Mouse (Mus musculus): Measurements from ENCODE around the gene Fryl. TPM values are rescaled to one million over a fixed set of nuclear protein-coding genes. Genes with fewer than 3 reads are reported as not detected.
A peak's percentile ranks its signal among the peaks of the same experiment; 100 is the strongest.

The Fryl gene
- polyA plus RNA-seq, 1 experiment, result 27.6 TPM

DNA sequence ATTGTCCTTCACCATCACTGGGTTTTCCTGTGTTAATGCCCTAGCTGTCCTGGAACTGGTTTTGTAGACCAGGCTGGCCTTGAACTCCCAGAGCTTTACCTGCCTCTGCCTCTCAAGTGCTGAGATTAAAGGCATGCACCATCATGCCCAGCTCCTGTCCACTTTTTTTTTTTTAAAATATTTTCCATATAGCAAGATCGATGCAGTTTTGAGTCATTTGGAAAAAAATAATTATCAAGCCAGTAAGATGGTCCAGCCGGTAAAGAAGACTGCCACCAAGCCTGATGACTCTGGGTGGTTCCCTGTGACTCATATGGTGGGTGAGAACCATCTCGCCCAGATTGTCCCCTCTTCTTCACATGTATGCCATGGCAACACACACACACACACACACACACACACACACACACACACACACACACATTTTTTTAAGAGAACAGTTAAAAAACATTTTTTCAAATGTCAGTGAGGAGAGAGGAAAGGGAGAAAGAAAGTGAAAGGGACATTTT is 29.1 kb upstream of the Fryl start:
- TF ChIP-seq FLI1 (IDR thresholded peaks at IDR 0.05; ENCODE audit: low read length), result no peak
- no peak for TF ChIP-seq GATA1 (IDR thresholded peaks at IDR 0.05; ENCODE audit: borderline replicate concordance, low read length)
- peaks cover 9% of the 10 kb centered on the region for H3K9me3 ChIP-seq
- no peak overlapping the region for H3K4me3 ChIP-seq (replicated peaks)
- peaks cover 5% of the 10 kb centered on the region for H3K36me3 ChIP-seq (replicated peaks; ENCODE audit: low read length)
- peaks cover 72% of the 10 kb centered on the region for H3K4me1 ChIP-seq
- no peaks in the 10 kb centered on the region for H3K27me3 ChIP-seq (replicated peaks)

DNA sequence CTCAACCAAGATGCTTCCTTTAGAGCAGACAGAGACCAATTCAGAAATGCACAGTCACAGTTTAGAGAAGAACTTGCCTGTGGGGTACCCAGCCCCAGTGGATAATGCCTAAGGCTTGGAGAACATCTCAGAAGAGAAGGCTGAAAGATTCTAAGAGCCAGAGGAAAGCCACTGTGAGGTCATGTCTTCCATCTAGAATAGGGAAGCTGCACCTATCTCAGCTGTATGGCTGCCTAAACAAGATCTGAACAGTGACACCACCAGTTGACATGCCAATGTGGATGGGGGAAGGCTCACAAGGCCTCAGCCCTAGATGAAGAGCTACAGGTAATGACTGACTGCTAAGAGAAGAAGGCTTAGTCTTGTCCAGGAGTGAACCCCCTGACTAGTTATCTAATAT is 27.6 kb upstream of the Fryl start:
- H3K4me3 ChIP-seq (replicated peaks), result peak overlapping the region; percentile 38
- H3K9me3 ChIP-seq, result peaks cover 9% of the 10 kb centered on the region
- H3K36me3 ChIP-seq (replicated peaks; ENCODE audit: low read length), result peaks cover 5% of the 10 kb centered on the region
- H3K27me3 ChIP-seq (replicated peaks), result no peaks in the 10 kb centered on the region
- peaks cover 71% of the 10 kb centered on the region for H3K4me1 ChIP-seq
- TF ChIP-seq GATA1 (IDR thresholded peaks at IDR 0.05; ENCODE audit: borderline replicate concordance, low read length), result no peak
- no peak for TF ChIP-seq FLI1 (IDR thresholded peaks at IDR 0.05; ENCODE audit: low read length)

DNA sequence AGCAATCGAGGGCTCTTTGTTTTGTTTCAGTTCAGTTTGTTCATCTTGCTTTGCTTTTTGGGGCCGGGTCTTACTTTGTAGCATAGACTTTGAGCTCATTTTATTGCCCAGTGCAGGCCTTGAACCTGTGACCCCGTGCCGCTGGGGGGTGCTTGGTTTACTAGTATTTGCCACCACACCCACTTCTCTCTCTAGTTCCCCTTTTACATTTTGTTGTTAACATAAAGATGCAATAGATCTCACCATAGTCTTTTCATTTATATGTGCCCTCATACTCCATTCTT is 24.1 kb upstream of the Fryl start:
- H3K4me3 ChIP-seq (replicated peaks), result no peak overlapping the region
- no peak for TF ChIP-seq FLI1 (IDR thresholded peaks at IDR 0.05; ENCODE audit: low read length)
- no peak for TF ChIP-seq GATA1 (IDR thresholded peaks at IDR 0.05; ENCODE audit: borderline replicate concordance, low read length)
- H3K27me3 ChIP-seq (replicated peaks), result peaks cover 5% of the 10 kb centered on the region
- peaks cover 5% of the 10 kb centered on the region for H3K36me3 ChIP-seq (replicated peaks; ENCODE audit: low read length)
- H3K9me3 ChIP-seq, result peaks cover 13% of the 10 kb centered on the region
- H3K4me1 ChIP-seq, result peaks cover 44% of the 10 kb centered on the region

DNA sequence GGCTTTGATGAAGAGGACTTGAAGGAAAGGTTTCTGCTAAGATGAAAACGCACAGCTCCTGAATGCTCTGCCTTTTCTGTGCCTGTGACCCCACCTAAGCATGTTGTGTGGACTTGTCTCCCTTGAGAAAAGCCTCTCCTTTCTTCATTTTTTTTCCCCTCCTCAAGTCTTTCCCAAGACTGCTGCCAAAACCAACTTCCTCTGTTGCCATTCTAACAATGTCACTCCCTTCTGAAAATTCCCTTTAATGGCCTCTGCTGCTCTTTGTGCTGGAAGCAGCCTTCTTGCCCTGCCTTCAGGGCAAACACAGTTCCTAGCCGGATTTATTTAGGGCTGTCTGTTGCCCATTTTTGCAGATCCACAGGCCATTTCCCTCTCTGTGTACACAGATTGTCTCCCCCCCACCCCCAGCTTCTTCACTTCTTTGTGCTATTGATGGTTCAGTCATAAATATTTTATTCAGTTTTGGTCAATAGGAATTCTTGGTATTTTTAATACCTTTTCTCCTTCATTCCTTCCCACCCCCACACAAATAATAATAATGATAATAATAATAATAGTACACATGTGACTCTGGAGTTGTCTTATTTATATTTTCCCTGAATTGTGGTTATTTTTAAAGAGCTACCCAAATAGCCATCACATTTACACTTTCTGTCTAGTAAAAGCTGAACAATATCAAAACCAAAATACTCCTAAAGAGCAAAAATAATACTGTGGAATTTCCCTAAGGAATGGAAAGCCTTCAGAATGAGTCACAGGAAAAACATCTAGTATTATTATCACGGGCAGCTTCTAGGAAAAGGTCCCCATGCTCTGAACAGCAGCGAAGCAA is 23.5 kb upstream of the Fryl start:
- H3K27me3 ChIP-seq (replicated peaks), result peaks cover 6% of the 10 kb centered on the region
- TF ChIP-seq FLI1 (IDR thresholded peaks at IDR 0.05; ENCODE audit: low read length) (no peak), GATA1 (IDR thresholded peaks at IDR 0.05; ENCODE audit: borderline replicate concordance, low read length) (no peak)
- H3K9me3 ChIP-seq, result peaks cover 13% of the 10 kb centered on the region
- peaks cover 5% of the 10 kb centered on the region for H3K36me3 ChIP-seq (replicated peaks; ENCODE audit: low read length)
- H3K4me3 ChIP-seq (replicated peaks), result no peak overlapping the region
- H3K4me1 ChIP-seq, result peaks cover 46% of the 10 kb centered on the region

DNA sequence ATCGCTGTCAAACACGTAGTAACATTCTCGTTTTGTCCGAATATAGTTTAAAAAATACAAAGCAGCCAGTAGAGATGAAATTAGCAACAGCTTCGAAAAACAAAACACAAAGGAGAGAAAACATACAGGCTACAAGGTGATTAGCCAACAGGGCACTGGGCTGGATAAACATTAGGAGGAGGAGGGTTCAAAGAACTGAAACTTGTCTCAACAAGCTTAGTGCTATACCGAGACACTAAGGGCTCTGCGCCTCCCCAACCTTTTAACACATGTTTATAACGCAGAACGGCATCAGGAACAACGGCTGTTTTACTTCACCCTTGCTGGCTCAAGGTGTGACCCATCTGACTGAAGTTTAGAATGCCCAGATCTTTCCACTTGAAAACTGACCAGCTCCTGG is 22.8 kb upstream of the Fryl start:
- H3K27me3 ChIP-seq (replicated peaks), result peaks cover 8% of the 10 kb centered on the region
- H3K9me3 ChIP-seq, result peaks cover 13% of the 10 kb centered on the region
- H3K4me1 ChIP-seq, result peaks cover 45% of the 10 kb centered on the region
- peaks cover 5% of the 10 kb centered on the region for H3K36me3 ChIP-seq (replicated peaks; ENCODE audit: low read length)
- TF ChIP-seq FLI1 (IDR thresholded peaks at IDR 0.05; ENCODE audit: low read length) (no peak), GATA1 (IDR thresholded peaks at IDR 0.05; ENCODE audit: borderline replicate concordance, low read length) (no peak)
- H3K4me3 ChIP-seq (replicated peaks), result no peak overlapping the region

DNA sequence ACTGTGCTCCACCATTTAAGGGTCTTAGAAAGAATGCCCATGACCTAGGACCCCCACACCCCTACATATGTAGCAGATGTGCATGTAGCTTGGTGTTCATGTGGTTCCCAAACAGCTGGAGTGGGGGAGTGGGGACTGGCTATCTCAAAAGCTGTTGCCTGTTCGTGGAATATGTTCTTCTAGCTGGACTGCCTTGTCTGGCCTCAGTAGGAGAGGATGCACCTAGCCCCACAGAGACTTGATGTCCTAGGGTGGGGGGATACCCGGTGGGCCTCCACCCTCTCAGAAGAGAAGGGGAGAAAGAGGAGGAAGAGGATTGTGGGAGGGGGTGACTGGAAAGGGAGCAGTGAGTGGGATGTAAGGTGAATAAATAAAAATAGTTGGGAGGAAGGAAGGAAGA is 18.5 kb upstream of the Fryl start:
- no peak overlapping the region for H3K4me3 ChIP-seq (replicated peaks)
- H3K36me3 ChIP-seq (replicated peaks; ENCODE audit: low read length), result no peaks in the 10 kb centered on the region
- TF ChIP-seq GATA1 (IDR thresholded peaks at IDR 0.05; ENCODE audit: borderline replicate concordance, low read length) (no peak), FLI1 (IDR thresholded peaks at IDR 0.05; ENCODE audit: low read length) (no peak)
- H3K27me3 ChIP-seq (replicated peaks), result peaks cover 8% of the 10 kb centered on the region
- H3K9me3 ChIP-seq, result peaks cover 4% of the 10 kb centered on the region; the same call in 1 of the 2 replicates
- H3K4me1 ChIP-seq, result peaks cover 49% of the 10 kb centered on the region

DNA sequence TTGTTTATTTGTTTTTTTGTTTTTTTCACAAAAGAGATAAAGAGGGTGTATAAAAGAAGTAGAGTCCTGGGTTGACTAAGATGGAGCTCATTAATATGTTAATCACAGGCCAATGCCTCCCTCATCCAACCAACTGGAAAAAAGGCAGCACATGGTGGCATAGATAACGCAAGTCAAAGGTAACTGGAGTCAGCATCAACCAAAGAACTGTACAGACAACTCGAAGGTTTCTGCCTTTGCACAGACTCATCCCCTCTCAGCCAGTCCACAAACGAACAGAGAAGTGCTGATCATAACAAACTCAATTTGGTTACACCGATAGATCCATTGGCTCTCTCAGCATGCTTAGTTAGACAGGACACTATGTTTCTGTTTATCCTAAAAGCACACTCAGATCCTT is 16.8 kb upstream of the Fryl start:
- peaks cover 8% of the 10 kb centered on the region for H3K27me3 ChIP-seq (replicated peaks)
- peaks cover 4% of the 10 kb centered on the region; the same call in 1 of the 2 replicates for H3K9me3 ChIP-seq
- no peaks in the 10 kb centered on the region for H3K36me3 ChIP-seq (replicated peaks; ENCODE audit: low read length)
- TF ChIP-seq GATA1 (IDR thresholded peaks at IDR 0.05; ENCODE audit: borderline replicate concordance, low read length) (no peak), FLI1 (IDR thresholded peaks at IDR 0.05; ENCODE audit: low read length) (no peak)
- no peak overlapping the region for H3K4me3 ChIP-seq (replicated peaks)
- H3K4me1 ChIP-seq, result peaks cover 37% of the 10 kb centered on the region

DNA sequence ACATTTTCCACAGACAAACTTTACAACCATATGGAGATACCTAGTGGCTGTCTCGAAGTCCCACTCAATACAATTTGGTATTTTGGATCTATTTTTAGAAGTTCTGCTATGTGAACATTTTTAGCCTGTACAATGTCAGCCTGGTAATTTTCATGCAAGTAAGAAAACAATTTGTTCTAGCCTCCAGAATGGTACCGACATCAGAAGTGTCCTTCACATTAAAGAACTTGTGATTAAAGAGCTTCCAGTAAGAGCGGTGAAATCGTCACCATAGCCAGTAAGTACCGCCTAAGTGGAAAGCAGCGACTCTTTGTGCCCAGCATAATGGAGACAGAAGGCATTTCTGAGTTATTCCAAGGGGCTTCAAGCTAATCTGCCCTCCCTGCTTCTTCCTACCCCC is 14.2 kb upstream of the Fryl start:
- Histone ChIP-seq H3K9me3 (peaks cover 9% of the 10 kb centered on the region), H3K27me3 (replicated peaks) (peaks cover 4% of the 10 kb centered on the region), H3K4me1 (peaks cover 36% of the 10 kb centered on the region), H3K4me3 (replicated peaks) (no peak overlapping the region), H3K36me3 (replicated peaks; ENCODE audit: low read length) (peaks cover 8% of the 10 kb centered on the region)
- no peak for TF ChIP-seq FLI1 (IDR thresholded peaks at IDR 0.05; ENCODE audit: low read length)
- no peak for TF ChIP-seq GATA1 (IDR thresholded peaks at IDR 0.05; ENCODE audit: borderline replicate concordance, low read length)

DNA sequence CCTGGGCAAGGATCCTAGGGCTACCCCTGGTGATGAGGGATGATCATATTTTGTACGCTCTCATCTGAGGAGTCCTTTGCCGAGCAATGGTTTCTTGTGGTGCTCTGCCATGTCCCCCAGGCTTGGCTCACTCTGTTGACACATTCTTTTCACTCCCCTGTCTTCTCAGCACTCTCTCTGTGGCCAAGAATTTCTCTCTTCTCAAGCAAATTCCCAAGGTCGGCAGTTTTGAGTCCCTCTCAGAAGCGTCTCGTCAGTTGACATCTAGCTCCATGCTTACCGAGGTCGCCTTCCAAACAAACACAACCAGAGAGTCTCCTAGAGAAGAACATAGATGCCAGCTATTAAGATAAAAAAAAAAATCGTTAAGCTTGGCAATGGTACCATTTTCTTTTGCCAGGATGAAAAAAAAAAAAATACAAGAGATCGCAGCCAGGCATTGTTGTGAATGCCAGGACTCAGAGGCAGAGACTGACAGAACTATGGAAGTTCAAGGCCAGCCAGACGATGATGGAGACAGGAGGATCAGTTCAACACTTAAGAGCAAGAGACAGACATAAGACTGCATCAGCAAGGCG is 12.3 kb upstream of the Fryl start:
- peaks cover 19% of the 10 kb centered on the region for H3K9me3 ChIP-seq
- TF ChIP-seq FLI1 (IDR thresholded peaks at IDR 0.05; ENCODE audit: low read length) (no peak), GATA1 (IDR thresholded peaks at IDR 0.05; ENCODE audit: borderline replicate concordance, low read length) (no peak)

DNA sequence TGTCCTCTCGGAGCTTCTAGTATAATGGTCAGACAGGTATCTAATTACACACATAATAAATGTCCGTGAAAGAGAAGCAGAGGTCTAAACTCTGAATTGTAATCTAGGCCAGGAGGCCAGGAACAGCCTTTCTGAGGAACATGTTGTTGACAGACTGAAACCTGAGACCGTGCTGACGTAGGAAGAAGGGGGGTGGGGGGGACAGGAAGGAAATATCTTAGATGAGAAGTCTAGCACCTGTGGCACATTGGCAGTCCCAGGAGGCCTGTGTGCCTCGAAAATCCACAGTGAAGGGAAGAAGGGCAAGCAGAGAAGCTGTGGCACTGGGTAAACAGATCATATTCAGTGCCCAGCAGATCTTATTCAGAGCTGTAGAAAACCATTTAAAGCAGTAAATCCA is 9.0 kb upstream of the Fryl start:
- Histone ChIP-seq H3K4me3 (replicated peaks) (no peak overlapping the region), H3K4me1 (peaks cover 43% of the 10 kb centered on the region), H3K27me3 (replicated peaks) (no peaks in the 10 kb centered on the region), H3K36me3 (replicated peaks; ENCODE audit: low read length) (peaks cover 17% of the 10 kb centered on the region), H3K9me3 (peaks cover 19% of the 10 kb centered on the region)
- TF ChIP-seq FLI1 (IDR thresholded peaks at IDR 0.05; ENCODE audit: low read length), result no peak
- TF ChIP-seq GATA1 (IDR thresholded peaks at IDR 0.05; ENCODE audit: borderline replicate concordance, low read length), result no peak

More for the DNA sequence above, 12.3 kb upstream of the Fryl start:
- H3K4me3 ChIP-seq (replicated peaks), result no peak overlapping the region
- peaks cover 48% of the 10 kb centered on the region for H3K4me1 ChIP-seq
- H3K27me3 ChIP-seq (replicated peaks), result no peaks in the 10 kb centered on the region
- peaks cover 17% of the 10 kb centered on the region for H3K36me3 ChIP-seq (replicated peaks; ENCODE audit: low read length)
